Mouse (Mus musculus): ENCODE data around the gene Sf3a1. TPM values are rescaled to one million over a fixed set of nuclear protein-coding genes. Genes with fewer than 3 reads are reported as not detected.

The Sf3a1 gene
- polyA plus RNA-seq, 1 experiment from 2014 or later, result 83.9 TPM

GRCm38 (mm10) chr11:4195597-4196031, 35.5 kb downstream of the Sf3a1 start:
- Histone ChIP-seq H3K27me3 (no peaks in the 10 kb centered on the region), H3K4me1 (no peaks in the 10 kb centered on the region), H3K4me3 (replicated peaks) (no peak overlapping the region), H3K9ac (no peak overlapping the region), H3K27ac (no peak overlapping the region), H3K9me3 (no peaks in the 10 kb centered on the region), H3K36me3 (replicated peaks) (no peaks in the 10 kb centered on the region), H3K4me2 (no peak overlapping the region)
- ATAC-seq (ENCODE audit: low FRiP score), result no peak
- WGBS, result 88% methylated on average over 3 of the region's 3 CpGs

- Histone ChIP-seq H3K36me3 (replicated peaks) (no peaks in the 10 kb centered on the region), H3K4me1 (no peaks in the 10 kb centered on the region), H3K27ac (no peak overlapping the region), H3K9ac (no peak overlapping the region), H3K9me3 (no peaks in the 10 kb centered on the region), H3K27me3 (no peaks in the 10 kb centered on the region), H3K4me3 (replicated peaks) (no peak overlapping the region), H3K4me2 (no peak overlapping the region)
- WGBS, result 87% methylated on average over 8 of the region's 8 CpGs
- no peak for ATAC-seq (ENCODE audit: low FRiP score)
Observed at GRCm38 (mm10) chr11:4196636-4197035, 36.5 kb downstream of the Sf3a1 start.

GRCm38 (mm10) chr11:4197691-4198090, 37.5 kb downstream of the Sf3a1 start:
- WGBS, result 75% methylated on average over 1 of the region's 1 CpGs
- H3K27me3 ChIP-seq, result no peaks in the 10 kb centered on the region
- no peaks in the 10 kb centered on the region for H3K4me1 ChIP-seq
- H3K4me2 ChIP-seq, result no peak overlapping the region
- H3K9ac ChIP-seq, result no peak overlapping the region
- no peaks in the 10 kb centered on the region for H3K36me3 ChIP-seq (replicated peaks)
- H3K27ac ChIP-seq, result no peak overlapping the region
- no peak for ATAC-seq (ENCODE audit: low FRiP score)
- H3K9me3 ChIP-seq, result no peaks in the 10 kb centered on the region
- H3K4me3 ChIP-seq (replicated peaks), result no peak overlapping the region

GRCm38 (mm10) chr11:4201981-4202700, 42.0 kb downstream of the Sf3a1 start:
- peaks cover 12% of the 10 kb centered on the region; the same call in 1 of the 2 replicates for H3K36me3 ChIP-seq (replicated peaks)
- no peaks in the 10 kb centered on the region for H3K9me3 ChIP-seq
- no peak for ATAC-seq (ENCODE audit: low FRiP score)
- no peaks in the 10 kb centered on the region for H3K4me1 ChIP-seq
- 83% methylated on average over 11 of the region's 11 CpGs for WGBS
- no peak overlapping the region for H3K27ac ChIP-seq
- H3K4me2 ChIP-seq, result no peak overlapping the region
- H3K27me3 ChIP-seq, result no peaks in the 10 kb centered on the region
- H3K9ac ChIP-seq, result no peak overlapping the region
- H3K4me3 ChIP-seq (replicated peaks), result no peak overlapping the region

- Histone ChIP-seq H3K9ac (no peak overlapping the region), H3K27me3 (no peaks in the 10 kb centered on the region), H3K27ac (no peak overlapping the region), H3K4me3 (replicated peaks) (no peak overlapping the region), H3K9me3 (no peaks in the 10 kb centered on the region), H3K4me2 (no peak overlapping the region), H3K4me1 (no peaks in the 10 kb centered on the region), H3K36me3 (replicated peaks) (peaks cover 21% of the 10 kb centered on the region)
- no peak for ATAC-seq (ENCODE audit: low FRiP score)
- WGBS, result 85% methylated on average over 12 of the region's 12 CpGs
Observed at GRCm38 (mm10) chr11:4202995-4203704, 43.0 kb downstream of the Sf3a1 start.

- Histone ChIP-seq H3K4me1 (no peaks in the 10 kb centered on the region), H3K4me2 (no peak overlapping the region), H3K9ac (no peak overlapping the region; the same call in 1 of the 2 replicates), H3K27ac (no peak overlapping the region), H3K9me3 (no peaks in the 10 kb centered on the region), H3K36me3 (replicated peaks) (peaks cover 26% of the 10 kb centered on the region), H3K4me3 (replicated peaks) (no peak overlapping the region), H3K27me3 (no peaks in the 10 kb centered on the region)
- WGBS, result 59% methylated on average over 2 of the region's 2 CpGs
- ATAC-seq (ENCODE audit: low FRiP score), result no peak
Observed at GRCm38 (mm10) chr11:4203705-4204074, 43.5 kb downstream of the Sf3a1 start.

- ATAC-seq (ENCODE audit: low FRiP score), result no peak
- H3K27me3 ChIP-seq, result no peaks in the 10 kb centered on the region
- 89% methylated on average over 5 of the region's 5 CpGs for WGBS
- no peak overlapping the region for H3K27ac ChIP-seq
- no peak overlapping the region for H3K9ac ChIP-seq
- no peak overlapping the region for H3K4me3 ChIP-seq (replicated peaks)
- H3K4me1 ChIP-seq, result no peaks in the 10 kb centered on the region
- no peak overlapping the region for H3K4me2 ChIP-seq
- peaks cover 36% of the 10 kb centered on the region for H3K36me3 ChIP-seq (replicated peaks)
- no peaks in the 10 kb centered on the region for H3K9me3 ChIP-seq
Observed at GRCm38 (mm10) chr11:4205097-4205655, 45.0 kb downstream of the Sf3a1 start.

- Histone ChIP-seq H3K36me3 (replicated peaks) (peaks cover 43% of the 10 kb centered on the region), H3K4me3 (replicated peaks) (no peak overlapping the region)
Observed at GRCm38 (mm10) chr11:4205951-4206350, 45.8 kb downstream of the Sf3a1 start.

GRCm38 (mm10) chr11:4206563-4206962, 46.4 kb downstream of the Sf3a1 start:
- no peaks in the 10 kb centered on the region for H3K4me1 ChIP-seq
- H3K4me2 ChIP-seq, result no peak overlapping the region
- H3K27me3 ChIP-seq, result no peaks in the 10 kb centered on the region
- WGBS, result 87% methylated on average over 6 of the region's 6 CpGs
- no peak overlapping the region for H3K27ac ChIP-seq
- peaks cover 44% of the 10 kb centered on the region for H3K36me3 ChIP-seq (replicated peaks)
- no peaks in the 10 kb centered on the region for H3K9me3 ChIP-seq
- H3K4me3 ChIP-seq (replicated peaks), result no peak overlapping the region
- ATAC-seq (ENCODE audit: low FRiP score), result no peak
- no peak overlapping the region for H3K9ac ChIP-seq

More at GRCm38 (mm10) chr11:4205951-4206350, 45.8 kb downstream of the Sf3a1 start:
- H3K27me3 ChIP-seq, result no peaks in the 10 kb centered on the region
- no peaks in the 10 kb centered on the region for H3K9me3 ChIP-seq
- no peaks in the 10 kb centered on the region for H3K4me1 ChIP-seq
- 87% methylated on average over 7 of the region's 7 CpGs for WGBS
- no peak overlapping the region for H3K27ac ChIP-seq
- H3K4me2 ChIP-seq, result no peak overlapping the region
- no peak overlapping the region for H3K9ac ChIP-seq
- ATAC-seq (ENCODE audit: low FRiP score), result no peak

GRCm38 (mm10) chr11:4207655-4208054, 47.5 kb downstream of the Sf3a1 start:
- no peak overlapping the region for H3K4me2 ChIP-seq
- no peaks in the 10 kb centered on the region for H3K27me3 ChIP-seq
- H3K9me3 ChIP-seq, result no peaks in the 10 kb centered on the region
- peaks cover 52% of the 10 kb centered on the region for H3K36me3 ChIP-seq (replicated peaks)
- 92% methylated on average over 9 of the region's 9 CpGs for WGBS
- no peak for ATAC-seq (ENCODE audit: low FRiP score)
- H3K9ac ChIP-seq, result no peak overlapping the region
- no peak overlapping the region for H3K4me3 ChIP-seq (replicated peaks)
- no peak overlapping the region for H3K27ac ChIP-seq
- H3K4me1 ChIP-seq, result no peaks in the 10 kb centered on the region

GRCm38 (mm10) chr11:4209556-4209955, 49.4 kb downstream of the Sf3a1 start:
- no peak for ATAC-seq (ENCODE audit: low FRiP score)
- Histone ChIP-seq H3K4me3 (replicated peaks) (no peak overlapping the region), H3K27ac (no peak overlapping the region), H3K4me1 (no peaks in the 10 kb centered on the region), H3K4me2 (no peak overlapping the region), H3K9me3 (no peaks in the 10 kb centered on the region), H3K9ac (no peak overlapping the region), H3K36me3 (replicated peaks) (peaks cover 69% of the 10 kb centered on the region), H3K27me3 (no peaks in the 10 kb centered on the region)
- WGBS, result 75% methylated on average over 5 of the region's 5 CpGs

GRCm38 (mm10) chr11:4210786-4211185, 50.6 kb downstream of the Sf3a1 start:
- H3K4me2 ChIP-seq, result no peak overlapping the region
- no peak for ATAC-seq (ENCODE audit: low FRiP score)
- H3K4me1 ChIP-seq, result no peaks in the 10 kb centered on the region
- H3K27ac ChIP-seq, result no peak overlapping the region
- no peak overlapping the region for H3K4me3 ChIP-seq (replicated peaks)
- WGBS, result 93% methylated on average over 1 of the region's 1 CpGs
- no peaks in the 10 kb centered on the region for H3K9me3 ChIP-seq
- H3K27me3 ChIP-seq, result no peaks in the 10 kb centered on the region
- peaks cover 79% of the 10 kb centered on the region for H3K36me3 ChIP-seq (replicated peaks)
- H3K9ac ChIP-seq, result no peak overlapping the region

All from forebrain, embryonic 12.5 days (tissue).